Mouse (Mus musculus) T-cell, adult 2 months (primary cell): ENCODE measurements around the gene Ttc7.

ENCODE experiments used
- DNase-seq: peaks from one replicate; pipeline ENCODE4 v3.0.0; 2022; ENCODE audit warnings: low spot score

Ttc7 gene

GRCm38 (mm10) chr17:87367640-87368039 is 85.0 kb downstream of the Ttc7 start:
- no peak for DNase-seq

GRCm38 (mm10) chr17:87368481-87368880 is 85.8 kb downstream of the Ttc7 start:
- no peak for DNase-seq

DNA sequence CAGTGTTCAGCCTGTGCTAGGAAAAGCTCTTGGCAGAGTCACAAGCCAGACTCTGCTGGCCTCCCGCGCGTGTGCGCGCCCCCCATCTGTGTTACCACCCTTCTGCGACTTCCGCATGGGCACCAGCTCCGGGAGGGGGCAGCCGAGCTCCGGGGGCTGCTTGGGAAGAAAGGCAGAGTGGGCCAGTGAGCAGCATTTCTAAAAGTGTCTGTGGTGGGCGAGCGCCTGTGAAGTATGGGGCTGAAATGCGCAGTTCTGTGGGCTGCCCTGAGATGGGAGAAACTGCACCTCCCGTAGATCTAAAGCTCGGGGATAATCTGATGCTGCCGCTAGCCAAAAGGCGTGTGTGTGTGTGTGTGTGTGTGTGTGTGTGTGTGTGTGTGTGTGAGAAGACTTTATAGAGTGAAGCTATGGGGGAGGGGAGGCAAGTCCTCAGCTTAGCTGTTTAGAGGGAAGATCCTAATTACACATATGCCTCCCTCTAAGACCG is 86.6 kb downstream of the Ttc7 start:
- no peak for DNase-seq

- DNase-seq, result no peak
Measured at GRCm38 (mm10) chr17:87372189-87372588, 89.5 kb downstream of the Ttc7 start.

GRCm38 (mm10) chr17:87373327-87373726 is 90.6 kb downstream of the Ttc7 start:
- no peak for DNase-seq

- no peak for DNase-seq
Measured at GRCm38 (mm10) chr17:87375941-87376511, 93.3 kb downstream of the Ttc7 start.

- no peak for DNase-seq
Measured at GRCm38 (mm10) chr17:87376831-87377471, 94.3 kb downstream of the Ttc7 start.

DNA sequence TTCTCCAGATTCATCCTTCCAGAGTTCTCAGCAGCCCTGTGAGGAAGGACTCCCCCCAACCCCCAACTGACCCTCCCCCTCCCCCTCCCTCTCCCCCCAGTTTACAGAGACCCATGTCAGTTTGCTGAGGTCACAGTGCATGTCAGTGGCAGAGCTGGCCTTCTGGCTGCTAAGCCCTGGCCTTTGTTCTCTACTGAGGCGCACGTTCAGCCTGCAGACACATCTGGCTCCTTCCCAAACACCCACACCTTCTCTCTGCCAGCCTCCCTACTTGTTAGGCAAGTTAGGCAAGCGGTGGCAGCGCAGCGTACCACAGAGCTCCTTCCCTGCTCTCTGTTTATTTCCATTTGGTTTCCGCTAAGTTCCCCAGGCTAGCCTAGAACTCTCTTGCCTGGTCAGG is 94.8 kb downstream of the Ttc7 start:
- no peak for DNase-seq

- DNase-seq, result no peak
Measured at GRCm38 (mm10) chr17:87378354-87379159, 95.9 kb downstream of the Ttc7 start.

DNA sequence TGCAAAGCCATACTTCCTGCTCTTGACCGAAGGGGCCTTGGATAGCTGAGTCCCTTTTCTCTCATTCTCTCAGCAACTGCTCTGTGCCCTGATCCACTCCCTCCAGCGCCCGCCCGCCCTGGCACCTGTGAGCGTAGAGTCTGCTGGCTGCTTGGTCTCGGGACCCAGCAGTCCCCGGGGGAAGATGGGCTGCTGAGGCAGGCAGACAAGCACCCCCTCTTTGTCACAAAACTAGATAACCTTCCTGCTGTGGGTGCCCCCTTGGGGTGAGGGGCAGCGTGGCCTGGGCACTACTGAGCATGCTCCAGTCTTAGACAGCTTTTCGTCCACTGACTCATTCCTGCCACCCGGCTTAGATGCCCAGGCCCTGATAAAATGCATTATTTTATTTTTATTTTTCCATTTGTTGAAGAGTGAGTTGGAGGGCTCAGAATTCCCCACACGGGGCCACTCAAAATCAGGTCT is 96.5 kb downstream of the Ttc7 start:
- DNase-seq, result no peak

GRCm38 (mm10) chr17:87379821-87380220 is 97.1 kb downstream of the Ttc7 start:
- DNase-seq, result no peak

DNA sequence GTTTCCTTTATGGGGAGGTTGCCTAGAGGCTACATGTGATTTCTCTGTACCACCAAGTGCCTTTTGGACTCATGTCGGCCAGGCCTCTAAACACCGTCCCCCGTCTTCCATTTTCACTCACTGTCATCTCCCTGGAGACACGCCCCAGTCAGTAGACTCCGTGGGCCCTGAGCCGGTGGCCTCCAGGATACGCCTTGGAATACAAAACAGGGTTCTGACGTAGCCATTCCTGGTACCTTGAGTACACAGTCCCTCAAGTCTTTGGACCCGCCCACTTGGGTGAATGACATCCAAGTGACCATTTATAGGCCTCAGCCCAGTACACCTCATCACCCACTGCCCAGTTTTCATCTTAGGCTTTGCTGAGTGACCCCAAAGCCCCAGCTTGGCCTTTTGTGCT is 98.0 kb downstream of the Ttc7 start:
- no peak for DNase-seq

GRCm38 (mm10) chr17:87385835-87386234 is 103.1 kb downstream of the Ttc7 start:
- DNase-seq, result no peak

DNA sequence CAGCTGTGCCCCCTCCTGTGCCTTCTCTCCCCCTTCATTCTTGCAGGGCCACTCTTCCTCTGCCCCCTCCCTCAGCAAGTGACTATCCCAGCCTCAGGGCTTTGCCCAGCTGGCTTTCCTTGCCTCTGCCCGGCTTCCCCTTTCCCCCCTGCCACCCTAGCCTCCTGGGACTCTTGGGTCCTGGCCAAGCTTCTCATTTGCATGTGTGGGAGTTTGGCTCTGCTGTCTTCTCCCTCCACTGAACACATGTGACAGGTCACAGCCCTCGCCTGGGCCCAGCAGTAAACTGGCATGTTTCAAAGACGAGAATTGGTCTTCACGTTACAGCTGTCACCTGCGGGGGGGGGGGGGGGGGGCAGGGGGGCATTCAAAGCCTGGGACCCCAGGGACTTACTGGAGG is 104.4 kb downstream of the Ttc7 start:
- no peak for DNase-seq

- no peak for DNase-seq
Measured at GRCm38 (mm10) chr17:87391242-87391641, 108.6 kb downstream of the Ttc7 start.

DNA sequence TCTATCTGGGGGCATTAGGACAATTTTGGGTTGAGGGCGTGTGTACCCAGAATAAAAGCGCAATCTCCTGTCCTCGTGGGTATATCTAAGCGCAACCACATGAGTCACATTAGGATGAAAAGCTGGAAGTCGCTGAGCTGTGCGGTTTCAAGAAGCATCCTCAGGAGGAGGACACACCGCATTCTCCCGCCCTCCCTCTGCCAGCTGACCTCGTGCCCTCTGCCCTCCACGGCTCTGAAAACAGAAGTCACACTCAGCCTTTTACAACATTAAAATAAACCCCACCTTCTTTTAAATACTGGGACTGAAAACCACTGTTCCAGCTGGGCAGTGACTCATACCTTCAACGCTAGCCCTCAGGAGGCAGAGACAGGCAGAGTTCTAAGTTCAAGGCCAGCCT is 114.4 kb downstream of the Ttc7 start:
- no peak for DNase-seq

- no peak for DNase-seq
Measured at GRCm38 (mm10) chr17:87402444-87402843, 119.8 kb downstream of the Ttc7 start.

DNA sequence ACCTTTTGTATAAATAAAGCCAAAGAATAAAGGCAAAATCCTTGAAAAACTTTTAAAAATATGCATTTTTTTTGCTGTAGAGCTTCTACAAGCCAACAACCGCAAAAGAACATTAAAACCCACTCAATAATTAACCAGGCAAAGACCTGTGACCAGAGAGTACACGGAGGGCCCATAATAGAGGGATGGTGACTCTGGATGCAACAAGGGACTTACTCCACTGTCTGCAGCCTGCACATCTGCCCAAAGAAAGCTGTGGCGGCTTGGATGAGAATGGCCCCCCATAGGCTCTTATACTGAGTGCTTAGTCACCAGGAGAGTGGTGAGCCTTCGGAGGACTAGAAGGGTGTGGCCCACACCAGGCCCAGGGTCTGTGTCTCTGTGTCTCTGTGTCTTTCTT is 120.8 kb downstream of the Ttc7 start:
- no peak for DNase-seq

DNA sequence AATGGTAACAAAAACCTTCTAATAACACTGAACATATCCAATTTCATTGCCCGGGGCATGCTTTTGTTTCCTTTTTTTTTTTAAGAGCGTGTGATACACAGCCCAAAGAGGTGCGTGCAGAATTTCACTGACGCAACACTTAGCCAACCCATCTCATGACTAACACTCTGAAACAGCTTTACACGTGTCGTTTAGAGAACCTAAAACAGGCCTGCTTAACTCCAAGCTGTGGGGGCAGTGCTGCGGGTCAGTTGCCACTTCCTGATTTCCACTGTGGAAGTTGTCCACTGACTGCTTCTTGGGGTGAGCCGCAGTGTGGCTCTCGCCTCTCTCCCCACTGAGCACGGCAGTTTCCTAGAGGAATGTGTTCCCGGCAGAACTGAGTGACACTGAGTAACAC is 122.9 kb downstream of the Ttc7 start:
- no peak for DNase-seq

DNA sequence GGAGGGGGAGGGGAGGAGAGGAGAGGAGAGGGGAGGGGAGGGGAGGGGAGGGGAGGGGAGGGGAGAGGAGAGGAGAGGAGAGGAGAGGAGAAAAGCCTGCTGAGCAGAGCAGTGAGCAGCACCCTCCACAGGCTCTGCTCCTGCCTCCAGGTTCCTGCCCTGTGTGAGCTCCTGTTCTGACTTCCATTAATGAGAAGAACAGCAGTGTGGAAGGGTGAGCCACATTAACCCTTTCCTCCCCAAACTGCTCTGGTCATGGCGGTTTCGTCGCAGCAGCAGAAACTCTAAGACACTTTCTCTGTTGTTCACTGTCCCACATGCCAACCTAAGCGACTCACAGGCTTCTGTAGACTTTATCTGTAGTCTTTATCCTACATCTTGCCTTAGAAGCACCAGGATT is 124.0 kb downstream of the Ttc7 start:
- DNase-seq, result no peak

- DNase-seq, result no peak
Measured at GRCm38 (mm10) chr17:87418082-87418481, 135.4 kb downstream of the Ttc7 start.

DNA sequence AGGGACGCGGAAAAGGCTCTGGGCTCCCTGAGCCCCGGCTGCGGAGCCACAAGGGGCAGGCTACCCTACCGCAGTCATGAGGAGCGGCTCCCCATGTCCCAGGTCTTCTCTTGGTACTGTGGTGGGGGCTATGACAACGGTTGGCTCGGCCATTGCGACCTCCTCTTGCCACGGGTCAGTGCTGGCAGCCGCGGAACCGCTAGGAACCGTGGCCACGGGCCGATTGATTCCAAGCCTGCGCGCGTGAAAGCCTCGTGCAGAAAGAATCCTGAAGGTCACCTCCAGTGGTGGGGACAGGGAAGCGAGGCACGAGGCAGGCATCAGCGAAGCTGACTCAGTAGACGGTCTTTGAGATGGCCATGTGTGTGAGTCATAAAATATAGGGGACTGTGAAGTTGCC is 144.8 kb downstream of the Ttc7 start, which contains the start of gene Stpg4:
TSS of gene Stpg4 (minus strand) at position 231 of the 400 bp plus-strand sequence.
- no peak for DNase-seq

DNA sequence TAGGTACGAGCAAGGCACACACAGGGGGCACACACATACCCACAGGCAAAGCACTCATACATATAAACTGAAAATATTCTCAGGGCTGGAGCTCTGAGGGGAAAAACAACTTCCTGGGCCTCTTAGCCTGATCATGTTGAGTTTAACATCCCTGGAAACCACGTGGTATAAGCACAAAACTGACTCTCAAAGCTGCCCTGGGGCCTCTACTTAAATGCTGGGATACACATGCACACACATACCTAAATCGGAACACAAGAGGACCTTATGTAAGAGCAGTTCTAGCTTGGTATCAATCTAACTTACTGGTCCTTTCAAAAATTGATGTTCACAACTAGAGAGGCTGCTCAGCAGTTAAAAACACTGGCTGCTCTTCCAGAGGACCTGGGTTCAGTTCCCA is 146.7 kb downstream of the Ttc7 start:
- DNase-seq, result no peak
